25 mouse cellular contexts compared by ENCODE assay signal in genomic region chr4:59794116-59794515, GRCm38 (mm10). TPM values are rescaled to one million over a fixed set of nuclear protein-coding genes. Genes with fewer than 3 reads are reported as not detected.
DNase-seq lines count a peak whose midpoint lies in the region; ATAC-seq and TF ChIP-seq lines count a peak whose summit lies in the region.
"Had no signal": no experiment of that assay in that cellular context is flagged by ENCODE, and none has a peak within 500 bp of the region (broad histone marks: within the 10 kb centered on the region; RNA-seq: fewer than 3 reads in every experiment).

No protein-coding gene starts in this region.

- intact Hi-C loops in left cerebral cortex, postnatal 14 days (cut with DNase I) = no loop called here

- no peaks in the 10 kb centered on the region for H3K9me3 ChIP-seq in heart, postnatal 0 days (replicated peaks; ENCODE audit: control insufficient read depth, low read length)
- H3K9me3 ChIP-seq in midbrain, postnatal 0 days (ENCODE audit: low read length) = no peaks in the 10 kb centered on the region
- H3K9me3 ChIP-seq in midbrain, embryonic 14.5 days (ENCODE audit: control insufficient read depth, low read length) = no peaks in the 10 kb centered on the region
- no peaks in the 10 kb centered on the region for H3K9me3 ChIP-seq in midbrain, embryonic 16.5 days (replicated peaks; ENCODE audit: control insufficient read depth, low read length, poor library complexity, severe bottlenecking)
- H3K9me3 ChIP-seq: forebrain, embryonic 15.5 days; hindbrain, embryonic 13.5 days; liver, embryonic 13.5 days had no signal

- no peak overlapping the region for H3K4me3 ChIP-seq in heart, postnatal 0 days (ENCODE audit: low read depth, low read length)
- no peak overlapping the region for H3K4me3 ChIP-seq in midbrain, postnatal 0 days (ENCODE audit: low read depth, low read length)
- H3K4me3 ChIP-seq in midbrain, embryonic 14.5 days (replicated peaks; ENCODE audit: low read depth, low read length) = no peak overlapping the region
- no peak overlapping the region for H3K4me3 ChIP-seq in midbrain, embryonic 16.5 days (ENCODE audit: low read depth, low read length)
- H3K4me3 ChIP-seq: forebrain, embryonic 15.5 days; hindbrain, embryonic 13.5 days; layer of hippocampus, adult 2 months; left cerebral cortex, adult 2 months; liver, embryonic 13.5 days had no signal

- H3K4me1 ChIP-seq in heart, postnatal 0 days (ENCODE audit: control insufficient read depth, insufficient read depth) = no peaks in the 10 kb centered on the region
- no peaks in the 10 kb centered on the region for H3K4me1 ChIP-seq in midbrain, postnatal 0 days (ENCODE audit: insufficient read depth, low read length)
- no peaks in the 10 kb centered on the region for H3K4me1 ChIP-seq in midbrain, embryonic 14.5 days (ENCODE audit: control insufficient read depth, insufficient read depth, low read length)
- H3K4me1 ChIP-seq in midbrain, embryonic 16.5 days (ENCODE audit: control insufficient read depth, insufficient read depth, low read length) = no peaks in the 10 kb centered on the region
- H3K4me1 ChIP-seq: forebrain, embryonic 15.5 days; hindbrain, embryonic 13.5 days; liver, embryonic 13.5 days had no signal

- no peaks in the 10 kb centered on the region for H3K36me3 ChIP-seq in heart, postnatal 0 days (replicated peaks; ENCODE audit: control insufficient read depth, insufficient read depth, low read length)
- no peaks in the 10 kb centered on the region for H3K36me3 ChIP-seq in midbrain, postnatal 0 days (ENCODE audit: insufficient read depth, low read length)
- H3K36me3 ChIP-seq in midbrain, embryonic 14.5 days (ENCODE audit: control insufficient read depth, insufficient read depth, low read length) = no peaks in the 10 kb centered on the region
- no peaks in the 10 kb centered on the region for H3K36me3 ChIP-seq in midbrain, embryonic 16.5 days (ENCODE audit: control insufficient read depth, insufficient read depth, low read length)
- H3K36me3 ChIP-seq: forebrain, embryonic 15.5 days; hindbrain, embryonic 13.5 days; liver, embryonic 13.5 days had no signal

- ATAC-seq in heart, postnatal 0 days (ENCODE audit: insufficient read depth, low read depth) = no peak
- ATAC-seq in midbrain, postnatal 0 days (ENCODE audit: low FRiP score) = no peak
- ATAC-seq in midbrain, embryonic 14.5 days (ENCODE audit: low FRiP score, low TSS enrichment) = no peak
- ATAC-seq in midbrain, embryonic 16.5 days = no peak
- ATAC-seq: forebrain, embryonic 15.5 days had no signal

- TF ChIP-seq EP300 in heart, postnatal 0 days (IDR thresholded peaks at IDR 0.05; ENCODE audit: low read depth) = no peak

- H3K27ac ChIP-seq in heart, postnatal 0 days (ENCODE audit: low read depth) = no peak overlapping the region
- H3K27ac ChIP-seq in midbrain, postnatal 0 days (ENCODE audit: low read depth, low read length) = no peak overlapping the region
- H3K27ac ChIP-seq in midbrain, embryonic 14.5 days (replicated peaks; ENCODE audit: low read depth, low read length) = no peak overlapping the region
- H3K27ac ChIP-seq in midbrain, embryonic 16.5 days (ENCODE audit: low read length) = no peak overlapping the region
- H3K27ac ChIP-seq: forebrain, embryonic 15.5 days; hindbrain, embryonic 13.5 days; layer of hippocampus, adult 2 months; left cerebral cortex, adult 2 months; liver, embryonic 13.5 days had no signal

- H3K27me3 ChIP-seq in heart, postnatal 0 days (ENCODE audit: control insufficient read depth, insufficient read depth, low read length) = no peaks in the 10 kb centered on the region
- H3K27me3 ChIP-seq in midbrain, postnatal 0 days (ENCODE audit: insufficient read depth, low read length) = no peaks in the 10 kb centered on the region
- H3K27me3 ChIP-seq in midbrain, embryonic 14.5 days (ENCODE audit: control insufficient read depth, insufficient read depth, low read length) = no peaks in the 10 kb centered on the region
- H3K27me3 ChIP-seq in midbrain, embryonic 16.5 days (ENCODE audit: control insufficient read depth, insufficient read depth, low read depth, low read length) = no peaks in the 10 kb centered on the region
- H3K27me3 ChIP-seq: forebrain, embryonic 15.5 days; hindbrain, embryonic 13.5 days had no signal

- no peak overlapping the region for H3K9ac ChIP-seq in heart, postnatal 0 days (replicated peaks; ENCODE audit: low read depth, low read length)
- no peak overlapping the region for H3K9ac ChIP-seq in midbrain, postnatal 0 days (replicated peaks; ENCODE audit: low read length, poor library complexity, severe bottlenecking)
- H3K9ac ChIP-seq in midbrain, embryonic 14.5 days (replicated peaks; ENCODE audit: low read length) = no peak overlapping the region
- H3K9ac ChIP-seq in midbrain, embryonic 16.5 days (ENCODE audit: low read depth, low read length) = no peak overlapping the region
- H3K9ac ChIP-seq: forebrain, embryonic 15.5 days; hindbrain, embryonic 13.5 days; liver, embryonic 13.5 days had no signal

- no peak for DNase-seq in heart, postnatal 0 days (ENCODE audit: low spot score)
- DNase-seq in heart, adult 8-10 months (ENCODE audit: low spot score) = no peak
- DNase-seq in midbrain, postnatal 0 days (ENCODE audit: low spot score) = no peak
- no peak for DNase-seq in midbrain, embryonic 14.5 days
- peak; percentile 70 for DNase-seq in R1 (ENCODE audit: low read depth, low spot score)
- DNase-seq in left cerebral cortex, postnatal 14 days (ENCODE audit: low spot score in 2 of 2) = no peak
- DNase-seq: adrenal gland, postnatal 10 days; cerebellum, adult 9-10 months; cerebellum, postnatal 36 days; heart, postnatal 4 days; kidney, adult 2 months; kidney, postnatal 36 days; left cerebral cortex, postnatal 4 days; liver, embryonic 13.5 days; lung, adult 2 months; lung, postnatal 14 days; right cerebral cortex, postnatal 14 days; thymus, postnatal 14 days had no signal

- WGBS in heart, postnatal 0 days = 75% methylated on average over 2 of the region's 2 CpGs
- WGBS in midbrain, postnatal 0 days = 79% methylated on average over 2 of the region's 2 CpGs
- 76% methylated on average over 2 of the region's 2 CpGs for WGBS in midbrain, embryonic 14.5 days
- WGBS in midbrain, embryonic 16.5 days = 73% methylated on average over 2 of the region's 2 CpGs

- TF ChIP-seq CTCF in heart, postnatal 0 days (IDR thresholded peaks at IDR 0.05; ENCODE audit: low read depth) = peak; percentile 14; the same call in 1 of the 2 replicates
- peak; percentile 20 for TF ChIP-seq CTCF in midbrain, postnatal 0 days (IDR thresholded peaks at IDR 0.05)

- no peak overlapping the region for H3K4me2 ChIP-seq in heart, postnatal 0 days (ENCODE audit: low read depth, low read length)
- H3K4me2 ChIP-seq in midbrain, postnatal 0 days (ENCODE audit: low read depth, low read length, poor library complexity, severe bottlenecking) = no peak overlapping the region
- no peak overlapping the region for H3K4me2 ChIP-seq in midbrain, embryonic 14.5 days (ENCODE audit: low read length)
- H3K4me2 ChIP-seq in midbrain, embryonic 16.5 days (ENCODE audit: low read length) = no peak overlapping the region
- H3K4me2 ChIP-seq: forebrain, embryonic 15.5 days; heart, embryonic 11.5 days; hindbrain, embryonic 13.5 days; liver, embryonic 13.5 days; midbrain, embryonic 11.5 days had no signal

RNA-seq across cellular contexts. Expression of gene Inip, which starts 7.3 kb away (rescaled TPM):
- 10.3 and 17.3 TPM in 2 replicates for total RNA-seq in heart, postnatal 0 days (2014; rRNA removed; ENCODE audit: low replicate concordance)
- polyA plus RNA-seq in heart, postnatal 0 days (2015; fragmentation: Nextera tagmentation; extraction: Ambion mirVana) = 23.6 and 25.2 TPM in 2 replicates
- total RNA-seq in heart, adult 8-10 months (2022) = 10 to 100 TPM in 2 of 4 experiments, 1 to 10 TPM in 2; 9.4 to 12.3 (median 10.8) TPM
- total RNA-seq in midbrain, postnatal 0 days (2014; rRNA removed) = 20.8 and 26.8 TPM in 2 replicates
- 33.0 and 35.8 TPM in 2 replicates for polyA plus RNA-seq in midbrain, postnatal 0 days (2015; fragmentation: Nextera tagmentation; extraction: Ambion mirVana)
- 55.7 and 64.6 TPM in 2 replicates for polyA plus RNA-seq in midbrain, embryonic 14.5 days (2014; fragmentation: Nextera tagmentation; extraction: Ambion mirVana)
- total RNA-seq in left cerebral cortex, postnatal 14 days (2021) = 10 to 100 TPM; 24.2 to 24.6 TPM
- 54.3 and 59.0 TPM in 2 replicates for polyA plus RNA-seq in midbrain, embryonic 16.5 days (2015; fragmentation: Nextera tagmentation; extraction: Ambion mirVana)

RNA-seq across cellular contexts. Expression of gene Snx30, which starts 11.5 kb away (rescaled TPM):
- total RNA-seq in heart, postnatal 0 days (2014; rRNA removed; ENCODE audit: low replicate concordance) = 3.7 and 4.5 TPM in 2 replicates
- 2.9 and 3.3 TPM in 2 replicates for polyA plus RNA-seq in heart, postnatal 0 days (2015; fragmentation: Nextera tagmentation; extraction: Ambion mirVana)
- total RNA-seq in heart, adult 8-10 months (2022) = 1 to 10 TPM; 4.1 to 6.8 (median 5.5) TPM
- total RNA-seq in midbrain, postnatal 0 days (2014; rRNA removed) = 37.8 and 39.6 TPM in 2 replicates
- polyA plus RNA-seq in midbrain, postnatal 0 days (2015; fragmentation: Nextera tagmentation; extraction: Ambion mirVana) = 18.1 and 21.7 TPM in 2 replicates
- polyA plus RNA-seq in midbrain, embryonic 14.5 days (2014; fragmentation: Nextera tagmentation; extraction: Ambion mirVana) = 22.7 and 23.4 TPM in 2 replicates
- 10 to 100 TPM; 40.4 to 41.3 TPM for total RNA-seq in left cerebral cortex, postnatal 14 days (2021)
- polyA plus RNA-seq in midbrain, embryonic 16.5 days (2015; fragmentation: Nextera tagmentation; extraction: Ambion mirVana) = 17.0 and 17.7 TPM in 2 replicates
